Mouse (Mus musculus) heart, postnatal 25 days (tissue): Measurements from ENCODE around the gene Arl15. TPM values are rescaled to one million over a fixed set of nuclear protein-coding genes. Genes with fewer than 3 reads are reported as not detected.

ENCODE experiments used
- DNase-seq: peaks from one replicate; pipeline ENCODE4 v3.0.0; 2022; ENCODE audit warnings: low spot score
- intact Hi-C: fragments of 180-260 bp; cut with DNase I; formaldehyde crosslinking; loops from one replicate; pipeline ENCODE4 v1.15.1; 2025
- total RNA-seq, 2 experiments: library from RNA; stranded (reverse); gene quantifications; 2 replicates each; pipeline ENCODE4 v1.2.3; 2021

Arl15 gene
- total RNA-seq, 2 experiments from 2014 or later: 8.5 to 9.4 TPM

GRCm38 (mm10) chr13:114077181-114077580, 282.9 kb downstream of the Arl15 start:
- no peak for DNase-seq
- intact Hi-C loops: loop anchor here (2.0 to 10.0 kb wide), 3 partner anchors 202 to 678 kb away; no protein-coding TSS in a partner anchor

GRCm38 (mm10) chr13:114077584-114078270, 283.4 kb downstream of the Arl15 start:
- intact Hi-C loops: loop anchor here (2.0 to 10.0 kb wide), 3 partner anchors 203 to 677 kb away; no protein-coding TSS in a partner anchor
- DNase-seq: no peak

GRCm38 (mm10) chr13:114078851-114079250, 284.5 kb downstream of the Arl15 start:
- intact Hi-C loops: loop anchor here (10.0 kb wide), 2 partner anchors 204 to 676 kb away; no protein-coding TSS in a partner anchor
- DNase-seq: no peak

GRCm38 (mm10) chr13:114079751-114080150, 285.4 kb downstream of the Arl15 start:
- intact Hi-C loops: loop anchor here (10.0 kb wide), 2 partner anchors 205 to 675 kb away; no protein-coding TSS in a partner anchor
- no peak for DNase-seq

GRCm38 (mm10) chr13:114080491-114080890, 286.2 kb downstream of the Arl15 start:
- intact Hi-C loops: no loop called here
- no peak for DNase-seq

GRCm38 (mm10) chr13:114083570-114084138, 289.3 kb downstream of the Arl15 start:
- intact Hi-C loops: no loop called here
- DNase-seq: no peak

GRCm38 (mm10) chr13:114085442-114085841, 291.1 kb downstream of the Arl15 start:
- intact Hi-C loops: no loop called here
- DNase-seq: no peak

GRCm38 (mm10) chr13:114086325-114086724, 292.0 kb downstream of the Arl15 start:
- intact Hi-C loops: no loop called here
- no peak for DNase-seq

- intact Hi-C loops: no loop called here
- DNase-seq: no peak
These were observed 292.5 kb downstream of the Arl15 start for GRCm38 (mm10) chr13:114086801-114087200.

GRCm38 (mm10) chr13:114087696-114088465, 293.6 kb downstream of the Arl15 start:
- intact Hi-C loops: no loop called here
- no peak for DNase-seq

GRCm38 (mm10) chr13:114090786-114091185, 296.5 kb downstream of the Arl15 start:
- intact Hi-C loops: no loop called here

GRCm38 (mm10) chr13:114091231-114091630, 296.9 kb downstream of the Arl15 start:
- intact Hi-C loops: no loop called here
- no peak for DNase-seq

More at GRCm38 (mm10) chr13:114090786-114091185, 296.5 kb downstream of the Arl15 start:
- DNase-seq: no peak

GRCm38 (mm10) chr13:114094151-114094875, 300.0 kb downstream of the Arl15 start:
- no peak for DNase-seq
- intact Hi-C loops: no loop called here

GRCm38 (mm10) chr13:114095440-114095839, 301.1 kb downstream of the Arl15 start:
- intact Hi-C loops: no loop called here
- DNase-seq: no peak

- intact Hi-C loops: no loop called here
- no peak for DNase-seq
These were observed 302.1 kb downstream of the Arl15 start for GRCm38 (mm10) chr13:114096386-114096785.

GRCm38 (mm10) chr13:114101155-114101554, 306.9 kb downstream of the Arl15 start:
- intact Hi-C loops: no loop called here
- no peak for DNase-seq

- intact Hi-C loops: no loop called here
- no peak for DNase-seq
These were observed 311.8 kb downstream of the Arl15 start for GRCm38 (mm10) chr13:114106083-114106482.

GRCm38 (mm10) chr13:114107499-114107898, 313.2 kb downstream of the Arl15 start:
- intact Hi-C loops: no loop called here

GRCm38 (mm10) chr13:114109441-114109840, 315.1 kb downstream of the Arl15 start:
- no peak for DNase-seq
- intact Hi-C loops: no loop called here

More at GRCm38 (mm10) chr13:114107499-114107898, 313.2 kb downstream of the Arl15 start:
- DNase-seq: no peak

GRCm38 (mm10) chr13:114109845-114110244, 315.5 kb downstream of the Arl15 start:
- intact Hi-C loops: no loop called here
- DNase-seq: no peak
